Mouse (Mus musculus) thymus, postnatal 4 days (tissue): ENCODE data around the gene Ube2o.
"Not testable (repeated sequence)": the region's sequence is repeated elsewhere in the genome, so short reads cannot be mapped to it uniquely, and the experiment has no call there.

ENCODE experiments used
- DNase-seq: peaks from one replicate; pipeline ENCODE4 v3.0.0; 2021

Gene Ube2o

GRCm38 (mm10) chr11:116613234-116613633 is 32.0 kb upstream of the Ube2o start:
- no peak for DNase-seq

GRCm38 (mm10) chr11:116612554-116612953 is 31.3 kb upstream of the Ube2o start:
- no peak for DNase-seq

- DNase-seq: no peak
Observed at GRCm38 (mm10) chr11:116611883-116612282, 30.6 kb upstream of the Ube2o start.

- not testable (repeated sequence) for DNase-seq
Observed at GRCm38 (mm10) chr11:116611168-116611567, 29.9 kb upstream of the Ube2o start.

GRCm38 (mm10) chr11:116609965-116610630 is 28.9 kb upstream of the Ube2o start:
- no peak for DNase-seq

GRCm38 (mm10) chr11:116607717-116608116 is 26.5 kb upstream of the Ube2o start:
- no peak for DNase-seq

GRCm38 (mm10) chr11:116604097-116604496 is 22.9 kb upstream of the Ube2o start:
- DNase-seq: no peak

- DNase-seq: peak; percentile 60
Observed at GRCm38 (mm10) chr11:116603339-116603738, 22.1 kb upstream of the Ube2o start.

GRCm38 (mm10) chr11:116602043-116602442 is 20.8 kb upstream of the Ube2o start:
- DNase-seq: no peak

GRCm38 (mm10) chr11:116601166-116601565 is 19.9 kb upstream of the Ube2o start:
- no peak for DNase-seq

GRCm38 (mm10) chr11:116599230-116599629 is 18.0 kb upstream of the Ube2o start:
- no peak for DNase-seq

GRCm38 (mm10) chr11:116598193-116598592 is 16.9 kb upstream of the Ube2o start:
- DNase-seq: no peak

- no peak for DNase-seq
Observed at GRCm38 (mm10) chr11:116596766-116597165, 15.5 kb upstream of the Ube2o start.

GRCm38 (mm10) chr11:116593345-116593744 is 12.1 kb upstream of the Ube2o start:
- no peak for DNase-seq

GRCm38 (mm10) chr11:116592428-116592827 is 11.2 kb upstream of the Ube2o start:
- peak; percentile 95 for DNase-seq

GRCm38 (mm10) chr11:116591621-116592020 is 10.4 kb upstream of the Ube2o start:
- no peak for DNase-seq

- DNase-seq: peak; percentile 48
Observed at GRCm38 (mm10) chr11:116589574-116589973, 8.3 kb upstream of the Ube2o start.

- no peak for DNase-seq
Observed at GRCm38 (mm10) chr11:116589020-116589531, 7.8 kb upstream of the Ube2o start.

- peak; percentile 87 for DNase-seq
Observed at GRCm38 (mm10) chr11:116586801-116587631, 5.8 kb upstream of the Ube2o start.

- no peak for DNase-seq
Observed at GRCm38 (mm10) chr11:116586310-116586709, 5.1 kb upstream of the Ube2o start, which contains the start of gene Aanat. Aanat (plus strand) TSS chr11:116586432.

- DNase-seq: no peak
Observed at GRCm38 (mm10) chr11:116585682-116586081, 4.4 kb upstream of the Ube2o start.

GRCm38 (mm10) chr11:116580711-116581375 is 404 bp downstream of the Ube2o start:
- peak; percentile 74 for DNase-seq

- DNase-seq: no peak
Observed at GRCm38 (mm10) chr11:116580031-116580652, 1.1 kb downstream of the Ube2o start.
